Mouse (Mus musculus): Measurements from ENCODE around the gene Vmn2r92. TPM values are rescaled to one million over a fixed set of nuclear protein-coding genes. Genes with fewer than 3 reads are reported as not detected.
"Not testable (repeated sequence)": the region's sequence is repeated elsewhere in the genome, so short reads cannot be mapped to it uniquely, and the experiment has no call there.

The Vmn2r92 gene
- polyA plus RNA-seq (2017; shearing (Covaris generic)): under 1 TPM in 1 of 2 experiments, not detected in 1; 0.09 TPM

GRCm38 (mm10) chr17:18151587-18151986 is at the start of gene Vmn2r92:
Vmn2r92 (plus strand) TSS chr17:18151887.
- ATAC-seq: not testable (repeated sequence)

GRCm38 (mm10) chr17:18102265-18102664 is 49.4 kb upstream of the Vmn2r92 start:
- ATAC-seq: not testable (repeated sequence)

- peak; percentile 51 for ATAC-seq
Measured at GRCm38 (mm10) chr17:18161194-18161593, 9.5 kb downstream of the Vmn2r92 start.

- peak; percentile 62 for ATAC-seq
Measured at GRCm38 (mm10) chr17:18189732-18190131, 38.0 kb downstream of the Vmn2r92 start.

- ATAC-seq: no peak
Measured at GRCm38 (mm10) chr17:18221300-18221699, 69.6 kb downstream of the Vmn2r92 start.

- no peak for ATAC-seq
Measured at GRCm38 (mm10) chr17:18231996-18232395, 80.3 kb downstream of the Vmn2r92 start.

GRCm38 (mm10) chr17:18236931-18237330 is 85.2 kb downstream of the Vmn2r92 start:
- ATAC-seq: no peak

Other genes with a start within 250 kb of the Vmn2r92 start
- not detected for gene Fpr-rs4, start 130.2 kb upstream of the Vmn2r92 start, polyA plus RNA-seq (2017; shearing (Covaris generic))
- gene Vmn2r124, start 102.5 kb upstream of the Vmn2r92 start, polyA plus RNA-seq (2017; shearing (Covaris generic)): not detected
- gene Vmn2r91, start 66.9 kb upstream of the Vmn2r92 start, polyA plus RNA-seq (2017; shearing (Covaris generic)): not detected
- not detected for gene Vmn2r94, start 125.9 kb downstream of the Vmn2r92 start, polyA plus RNA-seq (2017; shearing (Covaris generic))
- under 1 TPM in 1 of 2 experiments, not detected in 1; 0.05 TPM for gene Vmn2r93, start 146.2 kb downstream of the Vmn2r92 start, polyA plus RNA-seq (2017; shearing (Covaris generic))